Mouse (Mus musculus): ENCODE measurements around the gene Apoh.

GRCm38 (mm10) chr11:108449811-108450210 lies 106.7 kb downstream of the Apoh start:
- TF ChIP-seq CTCF (IDR thresholded peaks at IDR 0.05; ENCODE audit: low read depth) (peak; percentile 94), EP300 (optimal IDR thresholded peaks at IDR 0.05) (no peak)

Measured in stomach, postnatal 0 days (tissue).